Mouse (Mus musculus) layer of hippocampus, postnatal 10 days (tissue): ENCODE measurements around the gene Gjd2. TPM values are rescaled to one million over a fixed set of nuclear protein-coding genes. Genes with fewer than 3 reads are reported as not detected.

Experiments
- DNase-seq, 2 experiments: peaks; one replicate each; pipeline ENCODE4 v3.0.0; 2021; ENCODE audit warnings: low spot score in 2 of 2
- total RNA-seq, 2 experiments: library from RNA; stranded (reverse); gene quantifications; 2 replicates each; pipeline ENCODE4 v1.2.3; 2021

The Gjd2 gene
- total RNA-seq, 2 experiments from 2014 or later = 17.4 to 19.9 TPM

DNA sequence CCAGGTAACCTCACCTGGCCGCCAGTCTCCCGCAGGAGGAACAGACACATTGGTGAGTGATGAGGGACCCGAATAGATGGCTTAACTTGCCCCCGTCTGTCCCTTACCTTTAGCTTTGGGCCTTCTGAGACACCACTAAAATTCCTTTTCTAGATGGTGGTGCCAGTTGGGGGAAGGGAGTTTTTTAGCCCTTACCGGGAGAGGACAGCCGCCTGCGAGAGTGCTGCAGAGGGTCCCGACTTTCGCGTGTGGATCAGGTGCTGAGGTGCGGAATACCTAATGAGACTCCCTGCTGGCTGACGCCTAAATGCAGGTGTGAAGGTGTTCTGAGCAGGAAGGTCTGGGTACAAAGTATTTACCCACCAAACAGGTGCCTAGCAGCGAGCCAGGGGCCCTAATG lies 427 bp upstream of the Gjd2 start:
- no peak for DNase-seq

DNA sequence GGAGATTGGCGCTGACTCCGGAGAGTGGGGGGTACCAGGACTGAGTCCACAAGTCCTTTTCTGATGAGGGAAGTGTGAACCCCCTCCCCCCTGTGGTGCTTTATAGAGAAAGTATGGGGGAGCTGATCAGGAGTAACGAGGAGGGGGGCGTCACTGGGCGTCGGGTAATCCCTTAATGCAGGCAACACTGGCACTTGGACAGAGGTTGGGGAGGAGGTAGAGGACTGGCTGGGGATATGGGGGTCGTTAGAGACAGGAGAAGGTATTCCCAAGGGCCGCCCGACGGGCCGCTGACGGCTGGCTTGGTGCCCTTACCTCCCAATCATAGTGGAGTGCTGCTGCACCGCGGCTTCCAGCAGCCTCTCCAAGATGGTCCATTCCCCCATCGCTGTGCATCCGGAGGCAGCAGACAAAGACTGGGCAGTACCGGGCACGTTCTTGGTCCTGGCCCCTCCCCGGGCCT lies 639 bp downstream of the Gjd2 start:
- peak; percentile 35 for DNase-seq

DNA sequence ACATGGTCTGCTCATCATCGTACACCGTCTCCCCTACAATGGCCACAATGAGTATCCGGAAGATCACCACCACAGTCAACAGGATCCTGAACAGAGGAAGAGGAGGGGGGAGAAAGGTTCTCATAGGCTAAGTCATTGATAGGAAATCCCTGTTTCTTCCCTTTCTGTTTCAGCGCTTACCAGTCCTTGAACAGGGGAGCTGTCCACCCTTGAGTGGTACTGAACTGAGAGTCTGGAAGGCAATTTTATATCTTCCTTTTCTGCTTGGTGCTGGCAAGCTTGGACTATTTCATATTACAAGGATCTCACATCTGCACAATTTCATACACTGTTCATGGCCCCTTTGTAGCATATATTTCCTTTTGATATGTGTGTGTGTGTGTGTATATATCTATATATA lies 1.6 kb downstream of the Gjd2 start:
- DNase-seq = peak in 1 of 2 experiments; percentile 36

DNA sequence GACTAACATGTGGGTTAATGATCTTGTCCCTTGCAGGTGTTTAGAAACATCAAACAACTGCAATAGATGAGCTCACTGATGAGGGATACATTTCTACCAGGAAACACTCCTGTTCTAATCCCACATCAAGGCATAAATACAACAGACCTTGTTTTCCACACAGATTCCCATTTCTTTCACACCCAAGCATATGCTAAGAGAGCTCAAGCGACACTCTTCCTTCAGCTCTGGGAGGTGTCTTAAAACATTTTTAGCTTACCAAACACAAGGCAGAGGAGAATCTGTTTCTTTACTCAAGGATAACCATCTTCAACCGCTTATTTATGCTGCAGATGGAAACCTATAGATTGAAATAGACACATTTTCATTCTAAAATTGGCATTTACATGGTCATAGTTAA lies 5.1 kb downstream of the Gjd2 start:
- no peak for DNase-seq

DNA sequence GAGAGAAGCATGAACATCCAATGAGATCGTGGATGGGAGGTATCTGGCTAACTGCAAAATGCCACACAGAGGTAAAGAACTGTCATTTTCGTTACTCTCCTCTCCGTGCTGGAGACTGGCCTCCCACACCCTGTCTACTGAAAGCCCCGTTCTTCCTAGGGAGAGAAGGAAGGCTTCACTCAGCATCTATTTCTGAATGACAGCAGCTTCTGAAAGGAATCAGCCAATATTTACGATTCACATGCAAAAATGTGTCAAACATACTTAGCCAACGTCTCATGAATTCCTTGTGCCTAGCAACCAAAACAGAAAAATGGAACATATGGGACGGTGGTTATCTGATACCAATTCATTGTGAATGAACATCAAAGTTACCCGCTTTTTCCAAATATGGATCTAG lies 15.9 kb downstream of the Gjd2 start:
- no peak for DNase-seq

DNA sequence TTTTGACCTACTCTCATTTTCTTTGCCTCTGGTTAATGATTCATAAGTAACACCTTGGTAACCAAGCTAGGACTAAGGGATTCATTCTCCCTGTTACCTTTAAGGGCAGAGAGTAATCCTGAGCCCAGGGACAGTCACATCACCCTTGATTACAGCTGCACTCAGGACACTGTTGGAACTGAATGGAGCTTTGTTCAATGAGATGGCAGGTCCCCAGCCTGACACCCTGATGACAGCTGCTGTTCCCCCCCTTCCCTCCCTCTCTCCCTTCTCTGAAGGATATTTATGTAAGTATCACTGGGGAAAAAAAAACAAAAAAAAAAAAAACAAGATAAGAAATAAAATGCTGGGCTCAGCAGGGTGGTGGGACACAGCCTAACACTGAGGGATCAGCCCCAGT lies 16.5 kb downstream of the Gjd2 start:
- DNase-seq = no peak

DNA sequence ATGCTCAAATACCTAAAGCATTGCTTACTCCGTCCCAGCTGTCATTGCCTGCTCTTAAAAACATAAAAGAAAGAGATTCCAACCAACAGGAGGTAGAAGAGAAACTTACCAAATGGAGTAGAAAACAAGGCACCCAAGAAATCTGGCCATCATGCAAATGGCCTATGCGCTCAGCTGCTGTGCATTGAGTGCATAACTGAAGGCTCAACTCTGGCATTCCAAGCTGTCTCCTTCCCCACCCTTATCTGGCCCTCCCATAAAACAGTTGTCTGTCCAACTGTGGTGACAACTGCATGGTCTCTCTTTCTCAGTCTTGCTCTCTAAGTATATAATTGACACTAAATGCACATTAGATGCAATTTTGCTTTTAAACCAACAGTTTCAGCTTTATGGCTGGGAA lies 28.5 kb downstream of the Gjd2 start:
- no peak for DNase-seq

DNA sequence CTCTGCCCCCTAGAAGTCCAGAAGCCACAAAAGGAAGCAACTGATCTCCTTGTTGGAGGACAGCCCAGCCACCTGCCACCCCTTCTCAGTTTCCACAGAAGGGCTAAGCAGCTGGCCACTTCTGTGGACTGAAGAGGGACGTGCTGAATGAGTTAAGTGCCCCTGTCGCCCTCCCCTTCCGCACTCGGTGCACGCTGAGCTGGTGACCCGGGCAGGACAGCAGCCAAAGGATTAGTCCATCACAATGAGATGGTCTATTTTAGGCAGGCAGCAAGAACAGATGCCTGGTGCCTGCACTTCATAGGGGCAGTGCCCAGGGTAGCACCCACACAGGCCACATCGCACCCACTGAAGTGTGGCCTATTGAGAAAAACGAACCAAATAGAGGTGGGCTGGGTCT lies 32.8 kb downstream of the Gjd2 start:
- DNase-seq = peak in 1 of 2 experiments; percentile 16

DNA sequence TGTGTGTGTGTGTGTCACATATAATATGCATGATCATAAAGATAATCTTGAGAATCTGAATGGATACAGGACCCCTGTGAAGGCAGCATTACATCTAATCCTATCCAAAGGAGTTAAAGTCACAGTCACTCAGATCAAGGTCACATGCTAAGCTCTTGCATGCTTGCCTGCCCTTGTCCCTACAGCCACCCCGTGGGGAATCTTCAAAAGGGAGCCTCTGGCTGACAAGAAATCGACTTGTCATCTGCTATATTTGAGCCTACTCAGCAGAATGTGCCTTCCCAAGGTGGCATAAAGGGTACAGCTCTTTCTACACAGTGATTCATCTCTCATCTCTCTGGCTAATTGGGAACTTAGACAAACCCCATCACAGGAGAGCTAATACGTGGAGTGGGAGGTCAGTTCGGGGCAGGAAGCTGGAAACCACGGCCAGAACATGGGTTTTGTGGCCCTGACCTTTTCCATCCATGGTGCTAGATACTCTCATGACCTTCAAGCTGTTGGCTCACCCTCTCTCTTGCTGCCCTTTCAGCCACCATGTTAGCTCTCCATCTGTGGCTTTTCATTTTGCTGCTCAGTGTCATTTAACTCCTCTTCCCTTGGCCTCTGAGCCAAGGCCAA lies 35.2 kb downstream of the Gjd2 start:
- DNase-seq = no peak

DNA sequence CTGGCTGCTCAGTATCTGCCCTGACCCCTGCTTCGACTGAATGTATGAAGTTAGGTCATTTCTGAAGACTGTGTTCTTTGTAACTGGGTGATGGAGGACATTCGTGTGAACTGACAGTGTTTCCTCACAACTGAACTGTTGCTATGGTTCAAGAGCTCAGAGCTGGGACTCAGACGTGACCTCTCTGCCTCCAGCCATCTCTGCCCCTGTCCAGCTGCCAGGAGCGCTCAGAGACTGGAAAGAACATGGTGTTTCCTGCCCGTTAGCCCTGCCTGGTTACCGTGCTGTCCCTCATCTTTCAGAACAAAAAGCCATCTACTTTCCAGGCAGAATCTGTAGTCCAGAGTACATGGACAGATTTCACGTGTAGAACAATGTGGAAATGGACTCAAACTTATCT lies 39.5 kb downstream of the Gjd2 start:
- no peak for DNase-seq

DNA sequence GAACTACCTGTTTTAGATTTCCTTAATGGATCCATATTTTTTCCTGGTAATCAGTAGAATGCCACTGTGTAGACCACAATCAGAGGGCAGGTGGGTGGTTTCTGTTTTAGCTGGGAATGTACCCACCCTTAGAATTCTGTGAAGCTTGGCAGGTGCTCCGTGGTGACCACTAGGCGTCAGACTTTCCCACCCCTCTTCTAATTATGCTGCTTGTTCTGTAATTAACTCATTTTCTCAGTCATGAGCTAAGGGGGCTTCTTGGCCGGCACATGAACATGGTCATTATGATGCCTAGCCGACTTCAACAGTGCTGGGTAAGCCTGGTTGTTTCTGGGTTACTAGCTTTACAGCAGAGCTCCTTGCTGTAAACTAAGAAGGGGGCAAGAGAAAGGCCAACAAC lies 47.0 kb downstream of the Gjd2 start:
- peak; percentile 13 to 23 for DNase-seq

Other genes with a start within 250 kb of the Gjd2 start
- 100 to 1,000 TPM; 272 TPM for gene Scg5, start 184.5 kb downstream of the Gjd2 start, total RNA-seq
- 1 to 10 TPM; 6.6 to 6.7 TPM for gene Arhgap11a, start 165.0 kb downstream of the Gjd2 start, total RNA-seq
- not detected for gene Actc1, start 39.9 kb upstream of the Gjd2 start, total RNA-seq
- gene Aqr, start 173.4 kb upstream of the Gjd2 start, total RNA-seq = 10 to 100 TPM; 26.0 to 27.3 TPM
- gene Zfp770, start 187.8 kb upstream of the Gjd2 start, total RNA-seq = 10 to 100 TPM; 27.3 to 29.2 TPM